Mouse (Mus musculus): ENCODE results near the gene Slc9a3r2.

DNA sequence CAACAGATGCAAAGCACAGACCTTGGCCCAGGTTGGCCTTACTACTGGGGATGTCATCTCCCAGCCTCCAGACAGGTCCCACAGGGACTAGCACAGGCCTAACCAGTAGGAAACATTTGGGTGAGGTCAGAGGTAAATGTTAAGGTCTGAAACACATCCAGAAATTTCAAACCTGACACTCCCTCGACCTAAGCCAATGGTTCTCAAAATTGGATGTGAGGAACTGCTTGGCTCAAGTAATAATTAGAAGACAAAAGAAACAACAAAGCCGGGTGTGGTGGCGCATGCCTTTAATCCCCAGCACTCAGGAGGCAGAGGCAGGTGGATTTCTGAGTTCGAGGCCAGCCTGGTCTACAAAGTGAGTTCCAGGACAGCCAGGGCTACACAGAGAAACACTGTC is 3.7 kb downstream of the Slc9a3r2 start:
- TF ChIP-seq EP300 (IDR thresholded peaks at IDR 0.05) (no peak), CTCF (IDR thresholded peaks at IDR 0.05) (no peak)
